Mouse (Mus musculus): ENCODE measurements around the gene Samd14.

The Samd14 gene

GRCm38 (mm10) chr11:94989562-94990017 lies 20.1 kb upstream of the Samd14 start:
- peak in 1 of 2 experiments; percentile 68 for DNase-seq (ENCODE audit: low spot score in 2 of 2)

GRCm38 (mm10) chr11:94990102-94990748 lies 19.5 kb upstream of the Samd14 start:
- DNase-seq (ENCODE audit: low spot score in 2 of 2), result no peak

- peak; percentile 88 to 93 for DNase-seq (ENCODE audit: low spot score in 2 of 2)
These were observed 18.7 kb upstream of the Samd14 start, which contains the start of gene Ppp1r9b for GRCm38 (mm10) chr11:94990749-94991577. Gene Ppp1r9b (plus strand): TSS chr11:94991035.

GRCm38 (mm10) chr11:94991641-94992479 lies 17.8 kb upstream of the Samd14 start:
- no peak for DNase-seq (ENCODE audit: low spot score in 2 of 2)

GRCm38 (mm10) chr11:94992480-94992753 lies 17.3 kb upstream of the Samd14 start:
- no peak for DNase-seq (ENCODE audit: low spot score in 2 of 2)

GRCm38 (mm10) chr11:94992754-94993606 lies 16.7 kb upstream of the Samd14 start:
- DNase-seq (ENCODE audit: low spot score in 2 of 2), result peak in 1 of 2 experiments; percentile 46

- DNase-seq (ENCODE audit: low spot score in 2 of 2), result no peak
These were observed 15.4 kb upstream of the Samd14 start for GRCm38 (mm10) chr11:94994208-94994814.

- no peak for DNase-seq (ENCODE audit: low spot score in 2 of 2)
These were observed 14.5 kb upstream of the Samd14 start for GRCm38 (mm10) chr11:94994947-94995772.

- DNase-seq (ENCODE audit: low spot score in 2 of 2), result no peak
These were observed 13.6 kb upstream of the Samd14 start for GRCm38 (mm10) chr11:94996101-94996500.

GRCm38 (mm10) chr11:94996984-94997383 lies 12.7 kb upstream of the Samd14 start:
- no peak for DNase-seq (ENCODE audit: low spot score in 2 of 2)

- DNase-seq (ENCODE audit: low spot score in 2 of 2), result no peak
These were observed 12.1 kb upstream of the Samd14 start for GRCm38 (mm10) chr11:94997596-94997995.

- no peak for DNase-seq (ENCODE audit: low spot score in 2 of 2)
These were observed 11.6 kb upstream of the Samd14 start for GRCm38 (mm10) chr11:94998041-94998531.

GRCm38 (mm10) chr11:95000128-95000527 lies 9.6 kb upstream of the Samd14 start:
- DNase-seq (ENCODE audit: low spot score in 2 of 2), result no peak

- no peak for DNase-seq (ENCODE audit: low spot score in 2 of 2)
These were observed 9.1 kb upstream of the Samd14 start for GRCm38 (mm10) chr11:95000548-95000947.

- DNase-seq (ENCODE audit: low spot score in 2 of 2), result peak in 1 of 2 experiments; percentile 60
These were observed 8.6 kb upstream of the Samd14 start for GRCm38 (mm10) chr11:95001058-95001457.

- no peak for DNase-seq (ENCODE audit: low spot score in 2 of 2)
These were observed 7.9 kb upstream of the Samd14 start for GRCm38 (mm10) chr11:95001584-95002347.

GRCm38 (mm10) chr11:95002705-95003104 lies 7.0 kb upstream of the Samd14 start:
- no peak for DNase-seq (ENCODE audit: low spot score in 2 of 2)

GRCm38 (mm10) chr11:95004136-95004936 lies 5.3 kb upstream of the Samd14 start:
- no peak for DNase-seq (ENCODE audit: low spot score in 2 of 2)
